8 mouse cellular contexts compared by ENCODE assay signal in genomic region chr15:88861772-88862622, GRCm38 (mm10). TPM values are rescaled to one million over a fixed set of nuclear protein-coding genes. Genes with fewer than 3 reads are reported as not detected.
DNase-seq lines count a peak whose midpoint lies in the region; ATAC-seq and TF ChIP-seq lines count a peak whose summit lies in the region.

Gene Pim3 (plus strand): TSS chr15:88862186.

- peaks cover 22% of the 10 kb centered on the region for H3K4me1 ChIP-seq in hindbrain, postnatal 0 days (ENCODE audit: insufficient read depth, low read length)

- peak; percentile 89 for ATAC-seq in hindbrain, postnatal 0 days
- ATAC-seq in megakaryocyte, adult 5-6 weeks (ENCODE audit: poor library complexity, severe bottlenecking) = peak; percentile 84

- intact Hi-C loops in gastrocnemius, adult 2 months (cut with DNase I) = no loop called here
- intact Hi-C loops in left cerebral cortex, adult 2 months (cut with DNase I) = loop anchor here (5.0 kb wide), 1 partner anchor 35 kb away; no protein-coding TSS in a partner anchor

- peak within 1 kb of the TSS; percentile 81 for H3K9ac ChIP-seq in hindbrain, postnatal 0 days (replicated peaks; ENCODE audit: low read length)

- no peaks in the 10 kb centered on the region for H3K9me3 ChIP-seq in hindbrain, postnatal 0 days (ENCODE audit: low read length)

- peak; percentile 94 for DNase-seq in WW6 (ENCODE audit: low read depth, low spot score)
- peak; percentile 93 to 97 for DNase-seq in cerebellum, postnatal 4 days (ENCODE audit: low spot score in 2 of 2)
- DNase-seq in gastrocnemius, adult 2 months = peak; percentile 98
- peak; percentile 100 for DNase-seq in hindbrain, postnatal 0 days (ENCODE audit: low spot score)
- DNase-seq in left cerebral cortex, adult 2 months (ENCODE audit: extremely low spot score in 1 of 2, low spot score in 2 of 2) = peak; percentile 96 to 98
- DNase-seq in right cerebral cortex, adult 2 months (ENCODE audit: low spot score in 2 of 2) = peak; percentile 95 to 98
- peak; percentile 95 for DNase-seq in urinary bladder, postnatal 14 days (ENCODE audit: low spot score)

- H3K27ac ChIP-seq in gastrocnemius, adult 2 months = peak within 1 kb of the TSS; percentile 100
- peak within 1 kb of the TSS; percentile 97 for H3K27ac ChIP-seq in hindbrain, postnatal 0 days
- H3K27ac ChIP-seq in left cerebral cortex, adult 2 months = peak within 1 kb of the TSS; percentile 97

- peak within 1 kb of the TSS; percentile 82 for H3K4me3 ChIP-seq in gastrocnemius, adult 2 months
- H3K4me3 ChIP-seq in hindbrain, postnatal 0 days (ENCODE audit: low read length) = peak within 1 kb of the TSS; percentile 82
- peak within 1 kb of the TSS; percentile 96 for H3K4me3 ChIP-seq in left cerebral cortex, adult 2 months

- H3K36me3 ChIP-seq in hindbrain, postnatal 0 days (ENCODE audit: insufficient read depth, low read length) = peaks cover 24% of the 10 kb centered on the region

- no peaks in the 10 kb centered on the region for H3K27me3 ChIP-seq in hindbrain, postnatal 0 days (ENCODE audit: insufficient read depth, low read length)

- peak within 1 kb of the TSS; percentile 76 for H3K4me2 ChIP-seq in hindbrain, postnatal 0 days (ENCODE audit: low read depth, low read length)

- under 1% methylated on average over 107 of the region's 107 CpGs for WGBS in hindbrain, postnatal 0 days

- TF ChIP-seq CTCF in gastrocnemius, adult 2 months (IDR thresholded peaks at IDR 0.05) = no peak
- no peak for TF ChIP-seq CTCF in hindbrain, postnatal 0 days (IDR thresholded peaks at IDR 0.05; ENCODE audit: low read depth)
- TF ChIP-seq CTCF in left cerebral cortex, adult 2 months (IDR thresholded peaks at IDR 0.05) = no peak

RNA-seq across cellular contexts. Expression of gene Pim3, which starts in this region (rescaled TPM):
- total RNA-seq in gastrocnemius, adult 2 months (2021) = 10 to 100 TPM; 34.4 to 46.6 TPM
- 98.0 and 104 TPM in 2 replicates for total RNA-seq in hindbrain, postnatal 0 days (2014; rRNA removed)
- 69.8 TPM in 2 replicates for polyA plus RNA-seq in hindbrain, postnatal 0 days (2015; fragmentation: Nextera tagmentation; extraction: Ambion mirVana)
- 10 to 100 TPM; 46.8 to 50.0 TPM for total RNA-seq in left cerebral cortex, adult 2 months (2021)
- 6.9 and 12.5 TPM in 2 replicates for total RNA-seq in megakaryocyte, adult 5-6 weeks (2015)
- 3.3 and 4.7 TPM in 2 replicates for total RNA-seq in megakaryocyte, adult 5-6 weeks (2017)

Comparison
In these comparisons a context has a peak if more than half of its experiments do, and no peak if none do; other contexts are left out.
1. Peak in every context shown above with its lines: DNase-seq, ATAC-seq, H3K4me3 ChIP-seq and H3K27ac ChIP-seq.